In the genomic region with DNA sequence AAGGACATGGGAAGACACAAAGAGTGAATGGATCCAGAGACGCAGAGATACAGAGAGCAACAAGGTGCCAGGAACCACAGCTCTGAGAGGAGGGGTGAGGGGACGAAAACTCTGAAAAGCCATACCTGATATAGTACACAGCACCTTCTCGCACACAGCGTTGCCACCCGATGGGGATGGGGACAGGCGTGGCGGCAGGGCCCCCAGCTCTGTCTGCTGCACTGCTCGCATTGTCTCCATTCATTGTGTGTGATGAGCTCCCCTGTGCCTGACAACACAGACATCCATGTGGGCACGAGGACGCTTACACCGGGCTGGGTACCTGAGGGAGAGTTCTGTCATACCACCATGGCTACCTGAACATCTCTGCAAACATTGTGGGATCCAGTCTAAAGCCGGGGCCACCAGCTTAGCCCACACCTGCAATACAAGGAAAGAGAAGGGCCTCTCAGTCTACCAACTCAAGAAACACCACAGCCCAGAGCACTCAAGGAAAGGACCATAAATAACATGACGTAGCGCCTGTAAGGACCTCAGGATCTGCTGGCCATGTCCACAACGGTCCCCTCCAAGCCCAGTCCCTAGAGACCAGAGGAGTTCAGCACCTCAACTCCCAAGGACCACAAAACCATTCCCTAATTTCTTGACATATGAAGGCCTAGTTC, we compare ENCODE assay signal across 8 mouse cellular contexts. TPM values are rescaled to one million over a fixed set of nuclear protein-coding genes. Genes with fewer than 3 reads are reported as not detected.
DNase-seq lines count a peak whose midpoint lies in the region; ATAC-seq and TF ChIP-seq lines count a peak whose summit lies in the region.

No protein-coding gene starts in this region.

- no peak for ATAC-seq in hindbrain, embryonic 11.5 days (ENCODE audit: low FRiP score)
- no peak for ATAC-seq in midbrain, embryonic 13.5 days

- peaks cover 12% of the 10 kb centered on the region for H3K4me1 ChIP-seq in bone marrow macrophage, adult 2 months (ENCODE audit: control insufficient read depth, insufficient read depth, low read length)
- H3K4me1 ChIP-seq in hindbrain, embryonic 11.5 days (replicated peaks; ENCODE audit: control insufficient read depth, insufficient read depth, low read length) = peaks cover 18% of the 10 kb centered on the region
- H3K4me1 ChIP-seq in midbrain, embryonic 13.5 days (replicated peaks) = peaks cover 64% of the 10 kb centered on the region

- no peaks in the 10 kb centered on the region for H3K27me3 ChIP-seq in hindbrain, embryonic 11.5 days (ENCODE audit: control insufficient read depth, insufficient read depth, low read length)
- H3K27me3 ChIP-seq in midbrain, embryonic 13.5 days = no peaks in the 10 kb centered on the region

- H3K27ac ChIP-seq in bone marrow macrophage, adult 2 months (ENCODE audit: insufficient read depth, low read depth, low read length) = peak overlapping the region; percentile 91
- peak overlapping the region; percentile 99 for H3K27ac ChIP-seq in hindbrain, embryonic 11.5 days (ENCODE audit: low read depth, low read length)
- peak overlapping the region; percentile 97 for H3K27ac ChIP-seq in midbrain, embryonic 13.5 days

- no peak for TF ChIP-seq CTCF in bone marrow macrophage, adult 2 months (IDR thresholded peaks at IDR 0.05; ENCODE audit: low read depth, low read length)

- WGBS in hindbrain, embryonic 11.5 days = 78% methylated on average over 15 of the region's 15 CpGs
- WGBS in midbrain, embryonic 13.5 days = 75% methylated on average over 15 of the region's 15 CpGs

- peak; percentile 9 for DNase-seq in kidney, adult 18-20 months
- no peak for DNase-seq in kidney, postnatal 36 days
- DNase-seq in hindbrain, embryonic 11.5 days (ENCODE audit: low spot score) = no peak
- DNase-seq in Muller cell, postnatal 12 days (ENCODE audit: inconsistent ontology term) = no peak
- no peak for DNase-seq in natural killer cell, adult 2 months (ENCODE audit: low spot score in 2 of 2)
- no peak for DNase-seq in ovary, postnatal 14 days (ENCODE audit: low spot score)

- no peaks in the 10 kb centered on the region for H3K9me3 ChIP-seq in hindbrain, embryonic 11.5 days (ENCODE audit: control insufficient read depth, low read length)
- no peaks in the 10 kb centered on the region for H3K9me3 ChIP-seq in midbrain, embryonic 13.5 days

- H3K4me3 ChIP-seq in bone marrow macrophage, adult 2 months (ENCODE audit: insufficient read depth, low read length) = peak overlapping the region; percentile 71
- H3K4me3 ChIP-seq in hindbrain, embryonic 11.5 days (ENCODE audit: low read depth, low read length) = peak overlapping the region; percentile 58
- peak overlapping the region; percentile 71 for H3K4me3 ChIP-seq in midbrain, embryonic 13.5 days (replicated peaks)

- no peak for TF ChIP-seq POLR2A in bone marrow macrophage, adult 2 months (IDR thresholded peaks at IDR 0.05; ENCODE audit: borderline replicate concordance, low read depth, low read length)

- H3K4me2 ChIP-seq in hindbrain, embryonic 11.5 days (replicated peaks; ENCODE audit: low read depth, low read length) = peak overlapping the region; percentile 85
- peak overlapping the region; percentile 86 for H3K4me2 ChIP-seq in midbrain, embryonic 13.5 days (replicated peaks)

- H3K9ac ChIP-seq in hindbrain, embryonic 11.5 days (ENCODE audit: low read depth, low read length) = peak overlapping the region; percentile 74
- H3K9ac ChIP-seq in midbrain, embryonic 13.5 days (replicated peaks) = peak overlapping the region; percentile 82

- H3K36me3 ChIP-seq in hindbrain, embryonic 11.5 days (ENCODE audit: control insufficient read depth, insufficient read depth, low read length) = peaks cover 13% of the 10 kb centered on the region
- peaks cover 50% of the 10 kb centered on the region for H3K36me3 ChIP-seq in midbrain, embryonic 13.5 days

RNA-seq across cellular contexts. Expression of a gene that starts 1.4 kb away (rescaled TPM):
- 45.8 and 53.4 TPM in 2 replicates for polyA plus RNA-seq in bone marrow macrophage, adult 2 months (2012; ENCODE audit: insufficient read depth, insufficient read length, missing spikeins)
- polyA plus RNA-seq in hindbrain, embryonic 11.5 days (2014; fragmentation: Nextera tagmentation; extraction: Ambion mirVana) = 14.2 and 17.5 TPM in 2 replicates
- 16.0 and 16.5 TPM in 2 replicates for polyA plus RNA-seq in midbrain, embryonic 13.5 days (2015; fragmentation: Nextera tagmentation; extraction: Ambion mirVana)

RNA-seq across cellular contexts. Expression of a gene that starts 21.2 kb away (rescaled TPM):
- polyA plus RNA-seq in bone marrow macrophage, adult 2 months (2012; ENCODE audit: insufficient read depth, insufficient read length, missing spikeins) = 119 and 121 TPM in 2 replicates
- polyA plus RNA-seq in hindbrain, embryonic 11.5 days (2014; fragmentation: Nextera tagmentation; extraction: Ambion mirVana) = 210 and 214 TPM in 2 replicates
- polyA plus RNA-seq in midbrain, embryonic 13.5 days (2015; fragmentation: Nextera tagmentation; extraction: Ambion mirVana) = 310 TPM in 2 replicates

RNA-seq across cellular contexts. Expression of a gene that starts 24.2 kb away (rescaled TPM):
- 29.4 and 34.9 TPM in 2 replicates for polyA plus RNA-seq in bone marrow macrophage, adult 2 months (2012; ENCODE audit: insufficient read depth, insufficient read length, missing spikeins)
- polyA plus RNA-seq in hindbrain, embryonic 11.5 days (2014; fragmentation: Nextera tagmentation; extraction: Ambion mirVana) = 173 and 179 TPM in 2 replicates
- polyA plus RNA-seq in midbrain, embryonic 13.5 days (2015; fragmentation: Nextera tagmentation; extraction: Ambion mirVana) = 122 and 127 TPM in 2 replicates

RNA-seq across cellular contexts. Expression of a gene that starts 24.3 kb away (rescaled TPM):
- 2.3 and 2.5 TPM in 2 replicates for polyA plus RNA-seq in bone marrow macrophage, adult 2 months (2012; ENCODE audit: insufficient read depth, insufficient read length, missing spikeins)
- 41.4 and 42.2 TPM in 2 replicates for polyA plus RNA-seq in hindbrain, embryonic 11.5 days (2014; fragmentation: Nextera tagmentation; extraction: Ambion mirVana)
- polyA plus RNA-seq in midbrain, embryonic 13.5 days (2015; fragmentation: Nextera tagmentation; extraction: Ambion mirVana) = 73.0 and 76.7 TPM in 2 replicates

RNA-seq across cellular contexts. Expression of a gene that starts 34.4 kb away (rescaled TPM):
- polyA plus RNA-seq in bone marrow macrophage, adult 2 months (2012; ENCODE audit: insufficient read depth, insufficient read length, missing spikeins) = 131 and 146 TPM in 2 replicates
- 1.1 and 2.2 TPM in 2 replicates for polyA plus RNA-seq in hindbrain, embryonic 11.5 days (2014; fragmentation: Nextera tagmentation; extraction: Ambion mirVana)
- 0.77 and 1.4 TPM in 2 replicates for polyA plus RNA-seq in midbrain, embryonic 13.5 days (2015; fragmentation: Nextera tagmentation; extraction: Ambion mirVana)
